Comparison of ENCODE assay signal across 9 mouse cellular contexts in genomic region chr1:133887044-133887443, GRCm38 (mm10). TPM values are rescaled to one million over a fixed set of nuclear protein-coding genes. Genes with fewer than 3 reads are reported as not detected.
DNase-seq lines count a peak whose midpoint lies in the region; ATAC-seq lines count a peak whose summit lies in the region.
"Had no signal": no experiment of that assay in that cellular context is flagged by ENCODE, and none has a peak within 500 bp of the region (broad histone marks: within the 10 kb centered on the region; RNA-seq: fewer than 3 reads in every experiment).

No protein-coding gene starts in this region.

- no peak overlapping the region for H3K27ac ChIP-seq in heart, embryonic 15.5 days
- no peak overlapping the region for H3K27ac ChIP-seq in embryonic facial prominence, embryonic 14.5 days (replicated peaks; ENCODE audit: low read depth, low read length)
- no peak overlapping the region; the same call in 1 of the 2 replicates for H3K27ac ChIP-seq in midbrain, embryonic 12.5 days (replicated peaks)

- no peaks in the 10 kb centered on the region for H3K9me3 ChIP-seq in heart, embryonic 15.5 days (replicated peaks)
- no peaks in the 10 kb centered on the region for H3K9me3 ChIP-seq in embryonic facial prominence, embryonic 14.5 days (ENCODE audit: control insufficient read depth, low read length)
- H3K9me3 ChIP-seq in midbrain, embryonic 12.5 days, result no peaks in the 10 kb centered on the region

- H3K4me2 ChIP-seq in heart, embryonic 15.5 days, result no peak overlapping the region
- H3K4me2 ChIP-seq in embryonic facial prominence, embryonic 14.5 days (ENCODE audit: low read depth, low read length), result no peak overlapping the region
- H3K4me2 ChIP-seq in midbrain, embryonic 12.5 days (replicated peaks), result peak overlapping the region; percentile 22

- no peak overlapping the region for H3K4me3 ChIP-seq in heart, embryonic 15.5 days
- no peak overlapping the region for H3K4me3 ChIP-seq in embryonic facial prominence, embryonic 14.5 days (ENCODE audit: low read depth, low read length)
- no peak overlapping the region for H3K4me3 ChIP-seq in midbrain, embryonic 12.5 days

- peaks cover 47% of the 10 kb centered on the region for H3K4me1 ChIP-seq in heart, embryonic 15.5 days (replicated peaks)
- peaks cover 36% of the 10 kb centered on the region for H3K4me1 ChIP-seq in embryonic facial prominence, embryonic 14.5 days (ENCODE audit: control insufficient read depth, insufficient read depth, low read length)
- peaks cover 63% of the 10 kb centered on the region for H3K4me1 ChIP-seq in midbrain, embryonic 12.5 days

- no peak for DNase-seq in heart, adult 18-20 months
- DNase-seq in embryonic facial prominence, embryonic 14.5 days (ENCODE audit: low spot score), result peak; percentile 76
- DNase-seq in layer of hippocampus, adult 8-10 months (ENCODE audit: low spot score in 2 of 2), result peak; percentile 61 to 66
- no peak for DNase-seq in lung, adult 18-20 months
- no peak for DNase-seq in adipocyte (ENCODE audit: low spot score)
- no peak for DNase-seq in thymus, adult 18-20 months

- ATAC-seq in heart, embryonic 15.5 days (replicated peaks; ENCODE audit: insufficient number of reproducible peaks, insufficient read depth, low FRiP score, low read depth), result no peak
- ATAC-seq in embryonic facial prominence, embryonic 14.5 days (ENCODE audit: low read depth), result peak; percentile 34; the same call in 1 of the 2 replicates
- ATAC-seq in midbrain, embryonic 12.5 days (ENCODE audit: low FRiP score, low read depth), result peak; percentile 16; the same call in 1 of the 2 replicates

- H3K36me3 ChIP-seq in heart, embryonic 15.5 days, result no peaks in the 10 kb centered on the region
- H3K36me3 ChIP-seq in embryonic facial prominence, embryonic 14.5 days (ENCODE audit: control insufficient read depth, insufficient read depth, low read length), result no peaks in the 10 kb centered on the region
- no peaks in the 10 kb centered on the region for H3K36me3 ChIP-seq in midbrain, embryonic 12.5 days

- no peaks in the 10 kb centered on the region for H3K27me3 ChIP-seq in heart, embryonic 15.5 days
- H3K27me3 ChIP-seq in embryonic facial prominence, embryonic 14.5 days (replicated peaks; ENCODE audit: control insufficient read depth, insufficient read depth, low read length), result no peaks in the 10 kb centered on the region
- H3K27me3 ChIP-seq in midbrain, embryonic 12.5 days, result peaks cover 25% of the 10 kb centered on the region; the same call in 1 of the 2 replicates
- H3K27me3 ChIP-seq: CH12.LX had no signal

- 0 out of 2 replicates have a peak overlapping the region, but pooled peaks have one; percentile 7 for H3K9ac ChIP-seq in heart, embryonic 15.5 days
- no peak overlapping the region for H3K9ac ChIP-seq in embryonic facial prominence, embryonic 14.5 days (ENCODE audit: low read depth, low read length)
- peak overlapping the region; percentile 46 for H3K9ac ChIP-seq in midbrain, embryonic 12.5 days (replicated peaks)

- 21% methylated on average over 8 of the region's 8 CpGs for WGBS in heart, embryonic 15.5 days
- WGBS in embryonic facial prominence, embryonic 14.5 days, result 2% methylated on average over 8 of the region's 8 CpGs
- 8% methylated on average over 8 of the region's 8 CpGs for WGBS in midbrain, embryonic 12.5 days

RNA-seq across cellular contexts. Expression of gene Optc, which starts 20.8 kb away (rescaled TPM):
- 0.18 and 0.36 TPM in 2 replicates for polyA plus RNA-seq in heart, embryonic 15.5 days (2015; fragmentation: Nextera tagmentation; extraction: Ambion mirVana)
- under 1 TPM; 0.23 to 0.37 TPM for total RNA-seq in heart, adult 18-20 months (2021)
- 0.82 and 1.3 TPM in 2 replicates for polyA plus RNA-seq in embryonic facial prominence, embryonic 14.5 days (2014; fragmentation: Nextera tagmentation; extraction: Ambion mirVana)
- under 1 TPM; 0.21 to 0.67 (median 0.53) TPM for total RNA-seq in layer of hippocampus, adult 8-10 months (2022)
- 3.0 and 4.2 TPM in 2 replicates for polyA plus RNA-seq in midbrain, embryonic 12.5 days (2016; fragmentation: Nextera tagmentation; extraction: Ambion mirVana)
- total RNA-seq: CH12.LX had no signal

RNA-seq across cellular contexts. Expression of gene Prelp, which starts 34.2 kb away (rescaled TPM):
- 4.0 and 5.8 TPM in 2 replicates for polyA plus RNA-seq in heart, embryonic 15.5 days (2015; fragmentation: Nextera tagmentation; extraction: Ambion mirVana)
- 10 to 100 TPM; 23.4 to 28.7 TPM for total RNA-seq in heart, adult 18-20 months (2021)
- 13.2 and 13.9 TPM in 2 replicates for polyA plus RNA-seq in embryonic facial prominence, embryonic 14.5 days (2014; fragmentation: Nextera tagmentation; extraction: Ambion mirVana)
- total RNA-seq in layer of hippocampus, adult 8-10 months (2022), result 10 to 100 TPM; 18.3 to 22.9 (median 20.2) TPM
- polyA plus RNA-seq in midbrain, embryonic 12.5 days (2016; fragmentation: Nextera tagmentation; extraction: Ambion mirVana), result 1.9 and 3.5 TPM in 2 replicates
- total RNA-seq: CH12.LX had no signal

Comparison
In these comparisons a context has a peak if more than half of its experiments do, and no peak if none do; other contexts are left out.
1. DNase-seq: peak in embryonic facial prominence, embryonic 14.5 days (single experiment) and layer of hippocampus, adult 8-10 months (2 of 2); none in heart, adult 18-20 months (0 of 2), lung, adult 18-20 months (0 of 2), adipocyte (single experiment) and thymus, adult 18-20 months (0 of 2).